Mouse (Mus musculus): Measurements from ENCODE around the gene En1.

The En1 gene

DNA sequence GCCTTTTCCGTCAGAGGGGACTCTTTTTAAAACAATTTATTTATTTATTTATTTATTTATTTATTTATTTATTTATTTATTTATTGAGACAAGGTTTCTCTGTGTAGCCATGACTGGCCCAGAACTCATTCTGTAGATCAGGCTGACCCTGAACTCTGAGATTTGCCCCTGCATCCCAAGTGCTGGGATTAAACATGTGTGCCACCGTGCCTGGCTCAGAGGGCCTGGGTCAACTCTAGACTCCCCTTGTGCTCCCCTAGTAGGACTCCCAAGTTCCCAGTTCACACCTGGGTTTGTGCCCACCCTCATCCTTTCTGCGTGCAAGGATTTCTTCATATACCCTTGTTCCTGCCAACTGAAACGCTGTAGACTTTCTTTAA lies 25.4 kb downstream of the En1 start:
- no peak for DNase-seq (ENCODE audit: low spot score)

DNA sequence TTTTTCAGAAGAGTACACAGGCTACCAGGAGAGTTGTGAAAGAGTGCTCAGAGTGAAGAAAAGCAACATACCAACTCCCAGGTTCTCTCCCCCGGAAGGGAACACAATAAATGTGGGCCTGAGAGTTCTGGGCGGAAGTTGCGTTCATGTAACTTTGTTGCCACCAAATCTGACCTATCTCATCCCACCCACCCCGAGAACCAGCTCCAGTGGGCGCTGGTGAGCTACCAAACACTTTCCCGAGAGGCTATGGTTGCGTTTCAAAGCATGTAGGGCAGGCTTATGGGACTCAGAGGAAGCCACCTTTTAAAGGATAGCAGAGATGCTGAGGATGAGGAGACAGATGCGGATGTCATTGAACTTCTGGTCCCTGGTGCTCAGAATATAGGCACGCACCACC lies 26.6 kb downstream of the En1 start:
- no peak for DNase-seq (ENCODE audit: low spot score)

DNA sequence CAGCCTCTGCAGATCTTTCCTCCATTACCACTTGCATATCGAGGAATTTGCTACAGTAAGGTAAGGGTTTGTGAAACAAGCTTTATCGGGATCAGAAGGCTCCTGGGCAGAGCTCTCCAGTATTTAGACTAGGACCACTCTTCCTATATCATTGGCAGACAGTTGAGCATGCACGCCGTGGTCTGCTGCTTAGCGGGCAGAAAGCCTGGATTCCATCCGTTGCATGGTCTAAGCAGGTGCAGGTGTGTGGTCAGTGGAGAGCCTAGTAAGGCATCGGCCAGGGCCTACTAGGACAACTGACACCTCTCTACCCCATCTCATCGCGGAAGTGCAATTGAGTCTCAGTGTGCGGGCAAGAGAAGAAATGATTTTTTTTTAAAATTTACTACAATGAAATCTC lies 41.2 kb downstream of the En1 start:
- DNase-seq (ENCODE audit: low spot score), result no peak

DNA sequence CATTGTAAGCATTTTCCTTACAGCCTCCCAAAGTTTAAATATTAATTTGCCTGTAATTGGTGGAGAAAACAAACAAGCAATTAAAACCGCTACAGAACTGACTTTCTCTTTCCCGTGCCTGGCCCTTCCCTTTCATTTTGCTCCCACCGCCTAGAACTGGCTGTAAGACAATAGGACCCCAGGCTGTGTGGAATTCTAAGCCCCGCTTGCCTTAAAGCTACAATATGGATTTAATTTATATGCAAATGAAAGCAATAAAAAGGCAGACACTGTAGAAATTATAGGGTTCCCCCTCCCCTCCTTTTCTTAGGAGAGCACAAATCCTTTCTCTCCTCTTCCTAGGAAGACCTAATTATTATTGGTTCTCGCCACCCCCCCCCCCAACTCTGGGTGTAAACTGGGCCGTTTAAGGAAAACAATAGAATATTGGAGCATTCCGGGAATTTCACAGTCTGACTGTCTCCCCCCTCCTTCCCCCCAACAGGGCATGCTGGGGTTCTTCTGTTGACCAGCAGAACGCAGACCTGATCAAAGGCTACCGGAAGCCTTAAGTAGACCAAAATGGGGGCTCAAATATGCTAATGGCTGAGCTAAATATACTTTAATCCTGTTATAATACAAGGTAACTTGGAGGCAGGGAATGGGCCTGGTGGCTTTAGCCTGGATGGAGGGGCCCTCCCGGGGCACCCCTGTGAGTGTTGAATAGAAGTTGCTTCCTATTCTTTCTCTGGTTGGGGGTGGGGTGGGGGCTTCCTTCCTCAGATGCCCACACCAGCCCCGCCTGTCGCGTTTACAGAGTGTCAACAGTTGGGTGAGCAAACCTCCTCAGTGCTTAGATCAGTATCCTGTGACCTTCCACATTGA lies 41.9 kb downstream of the En1 start:
- no peak for DNase-seq (ENCODE audit: low spot score)

DNA sequence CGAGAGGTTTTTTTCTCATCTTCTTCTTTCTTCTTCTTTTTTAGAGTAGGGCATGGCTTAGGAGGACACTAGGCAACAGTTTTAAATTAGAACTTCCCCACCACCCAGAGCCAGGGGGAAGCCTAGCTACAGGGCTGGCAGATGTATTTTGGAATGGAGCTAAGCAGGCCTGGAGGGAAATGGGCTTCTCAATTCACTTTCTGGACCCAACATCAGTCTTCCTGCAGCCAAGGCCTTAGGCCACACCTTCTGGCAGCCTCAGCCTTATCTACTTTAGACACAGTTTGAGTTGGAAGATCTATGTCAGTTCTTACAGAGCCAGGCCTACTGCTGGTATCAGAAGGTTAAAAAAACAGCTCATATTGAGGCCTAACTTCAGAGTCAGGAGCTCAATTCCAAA lies 42.5 kb downstream of the En1 start:
- DNase-seq (ENCODE audit: low spot score), result no peak

- DNase-seq (ENCODE audit: low spot score), result no peak
Measured at GRCm38 (mm10) chr1:120650068-120650467, 47.9 kb downstream of the En1 start.

GRCm38 (mm10) chr1:120651997-120652396 lies 49.8 kb downstream of the En1 start:
- no peak for DNase-seq (ENCODE audit: low spot score)

DNA sequence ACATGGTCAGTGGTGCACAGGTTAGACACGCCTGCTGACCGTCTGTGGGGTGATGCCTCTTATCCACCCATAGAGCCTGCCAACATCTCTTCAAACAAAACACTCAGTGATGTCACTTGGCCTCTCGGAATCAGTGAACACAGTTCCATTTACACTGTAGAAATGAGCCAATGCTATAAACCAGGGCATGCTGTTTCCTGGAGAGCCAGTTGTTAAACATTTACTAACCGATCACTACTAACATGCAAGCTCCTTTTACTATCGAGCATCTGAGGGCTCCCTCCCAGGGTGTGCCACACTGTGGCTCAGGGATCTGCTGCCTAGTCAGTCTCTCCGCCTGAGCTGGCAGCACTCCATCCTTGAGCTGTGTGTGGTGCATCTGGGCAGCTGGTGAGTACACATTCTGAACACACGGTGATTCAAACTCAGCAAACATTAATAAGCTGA lies 52.8 kb downstream of the En1 start:
- DNase-seq (ENCODE audit: low spot score), result peak; percentile 28

All from urinary bladder, postnatal 14 days (tissue).